Mouse (Mus musculus) thymus, postnatal 25 days (tissue): Measurements from ENCODE around the gene Fam71e1.
A peak's percentile ranks its signal among the peaks of the same experiment; 100 is the strongest.

Experiments used
- DNase-seq: peaks from one replicate; pipeline ENCODE4 v3.0.0; 2022

Gene Fam71e1

DNA sequence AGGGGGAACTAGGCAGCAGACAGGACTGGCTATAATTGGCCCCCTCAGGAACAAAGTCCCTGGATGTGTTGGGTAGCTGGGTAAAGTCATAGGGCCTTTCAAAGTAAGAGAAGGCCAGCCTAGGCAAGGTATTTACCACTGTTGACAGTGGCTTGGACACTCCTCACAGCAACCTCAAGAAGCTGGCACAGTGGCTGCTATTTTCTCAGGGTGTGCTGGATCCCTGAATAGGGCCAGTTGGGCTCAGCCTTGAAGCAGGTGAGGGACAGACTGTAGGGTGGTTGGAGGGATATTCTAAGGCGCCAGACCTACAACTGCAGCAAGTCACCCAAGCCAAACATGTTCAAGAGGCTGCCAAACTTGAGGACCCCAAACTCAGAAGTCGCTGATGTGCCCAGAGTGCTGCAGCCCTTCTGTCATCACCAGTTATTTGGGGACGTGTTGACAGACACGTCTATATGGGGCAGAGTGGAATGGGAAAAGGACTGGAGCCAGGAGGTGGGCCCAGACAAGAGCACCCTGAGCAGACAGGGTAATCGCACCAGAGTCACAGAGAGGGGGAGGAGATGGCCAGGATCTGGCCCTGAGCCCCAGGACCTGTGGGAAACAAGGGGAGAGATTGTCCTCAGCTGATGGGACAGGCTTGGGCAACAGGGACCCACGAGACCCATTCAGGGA lies 24.4 kb upstream of the Fam71e1 start:
- DNase-seq = no peak

DNA sequence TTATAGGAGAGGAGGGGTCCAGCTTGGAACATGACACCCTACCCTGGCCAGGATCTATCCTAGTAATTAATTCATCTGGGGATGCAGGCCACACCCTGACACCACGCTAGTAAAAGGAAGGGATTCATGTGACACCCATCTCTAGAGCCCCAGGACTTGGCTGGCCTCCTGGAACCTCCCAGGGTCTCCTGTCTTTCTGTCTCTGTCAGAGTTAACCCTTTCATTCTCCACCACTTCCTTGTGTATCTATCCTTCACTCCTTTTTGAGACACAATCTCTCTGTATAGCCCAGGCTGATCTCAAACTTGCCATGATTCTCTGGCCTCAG lies 23.9 kb upstream of the Fam71e1 start:
- DNase-seq = no peak

GRCm38 (mm10) chr7:44472961-44473646 lies 23.3 kb upstream of the Fam71e1 start:
- DNase-seq = no peak

DNA sequence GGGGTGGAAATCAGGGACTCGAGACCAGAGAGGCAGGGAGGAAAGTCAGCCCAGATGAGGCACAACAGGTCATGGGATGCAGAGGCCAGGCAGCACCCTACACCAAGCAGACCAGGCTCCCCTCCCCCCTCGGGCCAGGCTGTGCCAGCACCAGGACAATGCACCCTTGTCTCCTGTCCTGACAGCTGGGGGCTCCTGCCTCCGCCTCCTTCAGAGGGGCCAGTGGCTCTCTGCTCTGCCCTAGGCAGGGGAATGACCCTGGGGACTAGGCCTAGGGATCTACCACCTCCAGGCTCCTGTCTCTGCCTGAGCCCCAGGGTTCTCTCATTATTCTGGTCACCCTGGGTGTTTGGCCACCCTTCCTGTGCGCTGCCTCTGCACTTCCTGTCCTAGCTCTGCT lies 22.0 kb upstream of the Fam71e1 start:
- DNase-seq = no peak

DNA sequence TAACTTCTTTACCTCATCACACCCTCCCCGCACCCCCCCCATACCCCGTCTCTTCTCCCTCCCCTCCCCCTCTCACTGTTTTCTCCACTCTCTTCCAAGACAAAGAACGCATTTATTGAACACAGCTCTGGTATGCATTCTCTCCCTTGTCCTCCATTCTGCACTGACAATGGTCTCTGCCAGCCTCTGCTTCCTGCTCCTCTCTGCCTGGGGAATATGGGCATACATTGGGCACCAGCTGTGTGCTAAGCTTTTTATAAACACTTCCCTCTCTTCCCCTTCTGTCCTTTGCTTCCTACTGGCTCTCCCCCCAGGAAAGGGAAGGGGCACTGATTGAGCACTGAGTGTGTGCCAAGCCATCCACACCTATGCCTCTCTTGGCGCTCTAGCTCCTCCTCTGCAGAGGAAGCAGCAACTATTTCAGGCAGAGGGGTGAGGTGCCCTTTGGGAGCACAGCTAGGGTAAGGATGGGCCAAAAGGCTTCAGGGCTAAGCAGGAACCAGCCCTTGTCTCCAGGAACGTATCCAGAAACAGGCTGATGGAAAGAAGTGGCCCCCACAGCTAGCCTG lies 21.3 kb upstream of the Fam71e1 start:
- DNase-seq = no peak

- DNase-seq = no peak
These were observed 13.4 kb upstream of the Fam71e1 start for GRCm38 (mm10) chr7:44482836-44483435.

DNA sequence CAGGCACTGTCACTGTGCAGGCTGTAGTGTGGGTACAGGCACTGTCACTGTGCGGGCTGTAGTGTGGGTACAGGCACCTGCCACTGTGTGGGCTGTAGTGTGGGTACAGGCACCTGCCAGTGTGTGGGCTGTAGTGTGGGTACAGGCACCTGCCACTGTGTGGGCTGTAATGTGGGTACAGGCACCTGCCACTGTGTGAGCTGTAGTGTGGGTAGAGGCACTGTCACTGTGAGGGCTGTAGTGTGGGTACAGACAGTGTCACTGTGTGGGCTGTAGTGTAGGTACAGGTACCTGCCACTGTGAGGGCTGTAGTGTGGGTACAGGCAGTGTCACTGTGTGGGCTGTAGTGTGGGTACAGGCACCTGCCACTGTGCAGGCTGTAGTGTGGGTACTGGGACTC lies 12.3 kb upstream of the Fam71e1 start:
- DNase-seq = no peak

DNA sequence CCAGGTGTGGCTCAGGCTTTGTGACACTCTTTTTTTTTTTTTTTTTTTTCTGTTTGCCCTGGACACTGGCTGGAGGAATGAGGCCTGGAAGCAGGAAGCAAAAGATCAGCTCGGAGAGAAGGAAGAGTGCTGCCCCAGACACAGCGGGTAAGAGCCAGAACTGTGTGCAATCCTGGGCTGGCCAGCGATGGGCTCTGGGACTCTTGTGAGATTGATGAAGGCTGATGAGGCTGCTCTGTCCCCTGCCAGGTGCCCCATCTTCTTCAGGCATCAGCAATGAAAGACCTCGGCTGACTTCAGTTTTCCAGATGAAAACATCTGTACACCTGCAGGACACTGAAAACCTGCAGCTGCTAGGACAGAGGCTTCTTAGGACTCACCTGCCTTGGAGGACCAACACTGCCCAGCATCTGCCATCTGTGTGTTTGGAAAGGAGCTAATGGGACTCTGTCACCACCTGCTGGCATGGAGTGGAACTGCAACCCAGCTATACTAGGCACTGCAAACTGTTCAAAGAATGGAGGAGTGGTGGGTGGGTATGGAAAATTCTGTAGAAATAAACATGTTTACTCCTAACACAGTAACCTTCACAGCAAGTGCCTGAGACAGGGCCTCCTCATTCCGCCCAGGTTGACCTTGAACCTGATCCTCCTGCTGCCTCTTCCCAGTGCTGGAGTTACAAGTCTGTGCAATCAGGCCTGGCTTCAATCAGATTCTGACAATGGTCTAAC lies 11.4 kb upstream of the Fam71e1 start:
- peak; percentile 76 for DNase-seq

- DNase-seq = no peak
These were observed 10.7 kb upstream of the Fam71e1 start for GRCm38 (mm10) chr7:44485572-44486195.

DNA sequence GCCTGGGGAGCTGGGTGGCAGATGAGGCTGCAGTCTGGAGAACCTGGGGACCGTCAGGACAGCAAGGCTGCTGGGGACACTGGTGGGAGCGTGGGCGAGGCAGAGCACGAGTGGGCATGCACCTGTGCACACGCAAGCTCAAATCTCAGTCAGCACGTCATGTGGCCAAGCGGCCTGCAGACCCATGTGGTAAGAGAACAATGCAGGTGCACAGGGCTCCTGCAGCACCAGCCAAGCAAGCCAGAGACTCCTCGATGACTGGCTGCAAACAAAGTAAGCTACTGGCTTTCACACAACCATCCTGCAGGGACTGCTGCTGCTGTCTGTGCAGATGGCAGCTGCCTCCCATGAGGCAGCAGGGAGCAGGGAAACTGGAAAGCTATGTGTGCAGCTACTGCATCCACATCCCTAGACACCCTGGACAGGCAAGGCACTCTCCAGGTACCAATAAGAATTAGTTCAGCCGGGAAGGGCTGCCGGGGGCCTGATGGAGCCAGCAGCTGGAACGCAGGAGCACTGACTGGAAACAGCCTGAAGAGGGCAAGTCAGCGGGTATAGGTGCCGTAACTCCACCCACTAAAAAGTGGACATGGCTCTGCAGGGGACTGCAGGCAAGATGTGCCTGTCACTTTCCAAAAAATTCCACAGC lies 9.3 kb upstream of the Fam71e1 start:
- DNase-seq = no peak

DNA sequence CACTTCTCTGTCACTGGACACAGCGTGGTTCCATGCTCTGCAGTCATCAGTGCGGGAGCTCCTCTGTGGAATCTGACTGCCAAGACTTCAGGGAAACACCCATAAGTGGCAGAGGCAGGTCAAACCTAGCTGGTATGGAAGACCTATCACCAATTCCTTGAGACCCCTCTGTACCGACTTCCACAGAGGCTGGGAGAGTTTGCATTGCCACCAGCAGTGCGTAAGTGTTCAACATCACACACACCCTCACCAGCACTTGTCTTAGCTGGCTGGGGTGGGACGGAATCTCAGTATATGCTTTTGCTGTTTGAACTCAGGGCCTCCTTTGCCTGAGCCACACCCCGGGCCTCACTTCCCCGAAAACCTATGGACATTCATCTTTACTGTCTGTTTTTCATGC lies 8.4 kb upstream of the Fam71e1 start:
- DNase-seq = no peak

- no peak for DNase-seq
These were observed 7.8 kb upstream of the Fam71e1 start for GRCm38 (mm10) chr7:44488545-44488944.

- no peak for DNase-seq
These were observed 6.1 kb upstream of the Fam71e1 start for GRCm38 (mm10) chr7:44490281-44490680.

GRCm38 (mm10) chr7:44491391-44491790 lies 5.0 kb upstream of the Fam71e1 start:
- DNase-seq = no peak

DNA sequence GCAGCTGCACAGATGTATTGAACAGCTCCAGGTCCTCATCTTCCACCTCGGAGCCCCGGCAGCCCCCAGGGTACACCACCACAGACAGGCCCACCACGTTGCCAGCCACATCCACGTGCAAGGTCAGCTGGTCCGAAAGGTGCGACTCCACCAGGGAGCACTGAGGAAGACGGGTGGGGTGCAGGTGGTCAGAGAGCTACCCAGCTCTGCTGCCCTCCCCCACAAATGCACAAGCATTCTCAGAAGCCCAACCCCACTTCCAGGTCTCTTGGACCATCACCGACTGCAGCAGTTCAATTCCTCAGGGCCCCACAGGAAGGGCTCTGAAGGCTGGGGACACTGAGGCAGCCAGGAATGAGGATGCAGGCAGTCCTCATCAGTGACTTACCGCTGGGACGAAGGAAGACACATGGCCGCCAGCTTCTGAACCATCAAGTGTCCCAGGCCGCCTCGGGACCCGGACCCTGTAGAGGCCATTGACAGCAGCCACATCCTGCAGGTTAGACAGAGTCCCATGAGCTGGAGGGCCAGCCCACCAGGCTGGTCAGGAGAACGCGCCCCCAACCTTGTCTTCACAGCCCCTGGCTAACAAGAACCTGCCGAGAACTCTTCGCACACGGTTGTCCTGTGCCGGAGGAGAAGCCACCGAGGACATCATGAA lies 4.1 kb upstream of the Fam71e1 start:
- no peak for DNase-seq

DNA sequence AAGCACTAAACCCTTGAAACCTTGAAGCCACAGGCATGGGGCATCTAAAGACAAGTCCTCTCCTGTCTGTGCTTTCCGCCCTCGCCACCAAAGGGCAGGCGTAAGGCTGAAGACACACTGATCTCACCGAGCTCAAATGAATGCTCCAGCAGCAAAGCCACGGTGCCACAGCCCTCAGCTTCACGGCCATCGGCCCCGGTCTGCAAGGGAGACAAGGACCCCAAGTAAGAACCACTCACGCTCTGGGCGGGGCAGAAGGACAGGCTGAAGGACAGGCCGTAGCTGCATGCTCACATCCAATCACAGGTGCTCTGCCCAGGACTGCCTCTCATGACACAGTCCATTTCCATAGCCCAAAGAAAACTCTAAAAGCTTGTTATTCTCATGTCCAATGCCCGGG lies 1.7 kb upstream of the Fam71e1 start:
- DNase-seq = no peak

GRCm38 (mm10) chr7:44495086-44495485 lies 1.3 kb upstream of the Fam71e1 start:
- DNase-seq = no peak

DNA sequence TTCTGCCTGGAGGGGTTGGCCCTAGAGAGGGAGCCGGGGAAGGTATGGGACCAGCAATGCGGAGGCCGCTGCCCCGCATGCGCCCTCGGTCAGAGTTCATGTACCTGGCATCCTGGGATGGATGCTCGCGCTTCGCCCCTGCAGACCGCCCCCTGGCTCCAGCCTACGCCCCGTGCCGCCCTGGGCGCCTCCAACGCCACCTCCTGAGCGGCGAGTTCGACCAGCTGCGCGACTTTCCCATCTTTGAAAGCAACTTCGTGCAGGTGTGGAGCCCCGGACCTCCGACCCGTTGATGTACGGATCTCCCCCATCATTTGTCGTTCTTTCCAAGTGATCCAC lies 359 bp downstream of the Fam71e1 start:
- no peak for DNase-seq

DNA sequence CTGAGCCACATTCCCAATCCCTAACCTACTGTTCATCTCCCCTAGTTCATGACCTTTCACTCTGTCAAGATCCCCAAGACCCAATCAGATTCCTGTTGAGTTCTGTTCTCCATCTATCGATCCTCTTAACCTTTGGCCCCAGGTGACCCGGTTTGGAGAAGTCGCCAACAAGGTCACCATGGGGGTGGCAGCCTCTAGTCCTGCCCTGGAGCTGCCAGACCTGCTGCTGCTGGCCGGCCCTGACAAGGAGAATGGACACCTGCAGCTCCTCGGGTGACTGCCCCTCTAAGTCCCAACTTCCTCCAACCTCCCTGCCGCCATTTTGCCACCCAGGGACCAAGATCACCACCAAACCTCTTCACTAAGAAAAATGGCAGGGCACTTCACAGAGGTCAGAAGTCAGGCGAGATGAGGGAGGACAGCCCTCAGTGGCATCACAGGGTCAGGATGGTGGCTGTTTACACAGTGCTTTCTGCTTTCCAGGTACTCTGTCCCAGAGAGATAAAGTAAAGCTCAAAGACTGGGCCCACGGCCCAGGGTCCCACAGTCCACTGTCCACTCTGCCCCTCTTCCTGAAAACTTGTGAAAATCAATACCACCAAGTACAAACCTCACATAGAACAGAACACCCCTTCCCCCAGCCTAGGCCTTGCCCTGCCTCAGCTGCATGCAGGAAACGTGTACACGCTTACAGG lies 1.1 kb downstream of the Fam71e1 start:
- DNase-seq = no peak

- no peak for DNase-seq
These were observed 2.5 kb downstream of the Fam71e1 start for GRCm38 (mm10) chr7:44498922-44499321.

DNA sequence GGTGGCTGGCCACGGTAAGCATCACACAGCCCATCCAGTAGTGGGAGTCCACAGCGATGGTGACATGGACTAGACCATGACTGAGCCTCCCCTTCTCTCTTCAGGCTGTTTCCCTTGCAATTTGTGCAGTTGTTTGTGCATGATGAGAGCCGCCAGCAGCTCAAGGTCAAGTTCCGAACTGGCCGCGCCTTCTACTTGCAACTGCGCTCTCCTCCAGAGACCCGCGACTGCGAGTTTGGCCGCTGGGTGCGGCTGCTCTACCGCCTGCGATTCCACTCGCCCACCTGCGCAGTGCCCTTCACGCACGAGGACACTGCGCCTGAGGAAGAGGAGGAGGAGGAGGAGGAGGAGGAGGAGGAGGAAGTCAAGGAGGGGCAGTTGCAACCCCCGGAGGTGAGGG lies 3.7 kb downstream of the Fam71e1 start:
- no peak for DNase-seq
